Mouse (Mus musculus): ENCODE measurements around the gene Sstr4. TPM values are rescaled to one million over a fixed set of nuclear protein-coding genes. Genes with fewer than 3 reads are reported as not detected.
A peak's percentile ranks its signal among the peaks of the same experiment; 100 is the strongest.

Gene Sstr4
- total RNA-seq, 1 experiment: 0.98 TPM

DNA sequence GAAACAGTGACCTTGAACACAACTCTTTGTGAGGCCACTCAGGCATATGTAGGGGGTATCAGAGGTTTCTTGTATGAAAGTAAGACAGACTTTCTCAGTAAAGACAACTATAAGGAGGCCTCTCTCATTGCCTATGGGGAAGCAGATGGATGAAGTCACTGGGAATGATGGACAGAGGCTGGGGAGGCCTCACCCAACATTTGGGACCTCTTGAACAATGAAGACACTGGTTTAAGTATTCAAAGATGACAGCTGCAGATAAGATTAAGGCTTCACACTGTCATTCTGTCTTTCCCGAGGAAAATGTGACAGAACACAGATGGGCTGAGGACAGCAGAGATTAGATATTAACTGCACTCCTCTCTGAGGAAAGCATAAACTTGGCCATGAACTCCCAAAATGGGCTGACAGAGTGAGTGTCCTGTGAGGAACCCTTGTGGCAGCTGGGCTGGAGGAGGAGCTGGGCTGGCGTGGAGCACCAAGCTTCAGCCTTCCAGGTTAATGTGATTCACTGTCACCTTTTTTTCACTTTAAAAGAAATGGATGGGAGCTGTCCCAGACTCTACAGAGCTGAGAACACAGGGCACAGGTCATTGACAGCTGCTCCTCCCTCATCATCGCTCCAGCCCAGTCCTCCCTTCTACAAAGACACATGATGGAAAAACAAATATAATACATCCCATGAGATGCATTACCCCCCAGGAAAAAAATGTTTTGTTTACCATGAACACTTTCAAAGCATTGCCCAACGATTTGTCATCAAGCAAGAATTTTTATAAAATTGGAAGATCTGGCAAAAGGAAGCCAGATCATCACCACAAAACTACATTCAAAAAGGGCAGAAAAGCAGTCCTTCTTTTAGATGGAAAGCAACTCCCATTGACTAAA is 23.2 kb upstream of the Sstr4 start:
- Histone ChIP-seq H3K9ac (ENCODE audit: insufficient read depth, low read depth, low read length, poor library complexity, severe bottlenecking) (no peak overlapping the region), H3K9me3 (ENCODE audit: control insufficient read depth, insufficient read depth, low read depth, low read length) (no peaks in the 10 kb centered on the region), H3K36me3 (ENCODE audit: control insufficient read depth, insufficient read depth, low read length, poor library complexity, severe bottlenecking) (no peaks in the 10 kb centered on the region), H3K4me3 (ENCODE audit: insufficient read depth in 1 of 2, low read depth in 1 of 2, low read length in 2 of 2, poor library complexity in 1 of 2, severe bottlenecking in 1 of 2) (no peak overlapping the region), H3K27ac (ENCODE audit: insufficient read depth, low read depth, low read length, poor library complexity, severe bottlenecking) (no peak overlapping the region), H3K4me1 (ENCODE audit: control insufficient read depth in 2 of 2, insufficient read depth in 2 of 2, low read length in 2 of 2, poor library complexity in 1 of 2) (no peaks in the 10 kb centered on the region)
- in situ Hi-C loops (cut with MboI; ENCODE audit: low sequenced_read_pairs in 2 of 2, unreplicated experiment in 2 of 2): no loop called here
- no peak for DNase-seq (ENCODE audit: low read depth, low spot score)
- TF ChIP-seq ZC3H11A (IDR thresholded peaks at IDR 0.05; ENCODE audit: borderline replicate concordance, low read depth, low read length) (no peak), ZNF384 (IDR thresholded peaks at IDR 0.05; ENCODE audit: low read depth, low read length) (no peak), MAFK (IDR thresholded peaks at IDR 0.05; ENCODE audit: insufficient read depth, low read depth, low read length) (no peak), CHD2 (IDR thresholded peaks at IDR 0.05; ENCODE audit: low read depth, low read length) (no peak), HCFC1 (IDR thresholded peaks at IDR 0.05; ENCODE audit: borderline replicate concordance, insufficient read depth, low read length) (no peak)

GRCm38 (mm10) chr2:148373602-148374071 is 21.5 kb upstream of the Sstr4 start:
- H3K9me3 ChIP-seq (ENCODE audit: control insufficient read depth, insufficient read depth, low read depth, low read length): no peaks in the 10 kb centered on the region
- no peak overlapping the region for H3K9ac ChIP-seq (ENCODE audit: insufficient read depth, low read depth, low read length, poor library complexity, severe bottlenecking)
- no peak overlapping the region for H3K27ac ChIP-seq (ENCODE audit: insufficient read depth, low read depth, low read length, poor library complexity, severe bottlenecking)
- no peak for DNase-seq (ENCODE audit: low read depth, low spot score)
- no peak overlapping the region for H3K4me3 ChIP-seq (ENCODE audit: insufficient read depth in 1 of 2, low read depth in 1 of 2, low read length in 2 of 2, poor library complexity in 1 of 2, severe bottlenecking in 1 of 2)
- TF ChIP-seq ZNF384 (IDR thresholded peaks at IDR 0.05; ENCODE audit: low read depth, low read length): no peak
- TF ChIP-seq MAFK (IDR thresholded peaks at IDR 0.05; ENCODE audit: insufficient read depth, low read depth, low read length): no peak
- no peak for TF ChIP-seq CHD2 (IDR thresholded peaks at IDR 0.05; ENCODE audit: low read depth, low read length)
- TF ChIP-seq HCFC1 (IDR thresholded peaks at IDR 0.05; ENCODE audit: borderline replicate concordance, insufficient read depth, low read length): no peak
- TF ChIP-seq ZC3H11A (IDR thresholded peaks at IDR 0.05; ENCODE audit: borderline replicate concordance, low read depth, low read length): no peak
- no peaks in the 10 kb centered on the region for H3K36me3 ChIP-seq (ENCODE audit: control insufficient read depth, insufficient read depth, low read length, poor library complexity, severe bottlenecking)
- in situ Hi-C loops (cut with MboI; ENCODE audit: low sequenced_read_pairs in 2 of 2, unreplicated experiment in 2 of 2): no loop called here
- no peaks in the 10 kb centered on the region for H3K4me1 ChIP-seq (ENCODE audit: control insufficient read depth in 2 of 2, insufficient read depth in 2 of 2, low read length in 2 of 2, poor library complexity in 1 of 2)

DNA sequence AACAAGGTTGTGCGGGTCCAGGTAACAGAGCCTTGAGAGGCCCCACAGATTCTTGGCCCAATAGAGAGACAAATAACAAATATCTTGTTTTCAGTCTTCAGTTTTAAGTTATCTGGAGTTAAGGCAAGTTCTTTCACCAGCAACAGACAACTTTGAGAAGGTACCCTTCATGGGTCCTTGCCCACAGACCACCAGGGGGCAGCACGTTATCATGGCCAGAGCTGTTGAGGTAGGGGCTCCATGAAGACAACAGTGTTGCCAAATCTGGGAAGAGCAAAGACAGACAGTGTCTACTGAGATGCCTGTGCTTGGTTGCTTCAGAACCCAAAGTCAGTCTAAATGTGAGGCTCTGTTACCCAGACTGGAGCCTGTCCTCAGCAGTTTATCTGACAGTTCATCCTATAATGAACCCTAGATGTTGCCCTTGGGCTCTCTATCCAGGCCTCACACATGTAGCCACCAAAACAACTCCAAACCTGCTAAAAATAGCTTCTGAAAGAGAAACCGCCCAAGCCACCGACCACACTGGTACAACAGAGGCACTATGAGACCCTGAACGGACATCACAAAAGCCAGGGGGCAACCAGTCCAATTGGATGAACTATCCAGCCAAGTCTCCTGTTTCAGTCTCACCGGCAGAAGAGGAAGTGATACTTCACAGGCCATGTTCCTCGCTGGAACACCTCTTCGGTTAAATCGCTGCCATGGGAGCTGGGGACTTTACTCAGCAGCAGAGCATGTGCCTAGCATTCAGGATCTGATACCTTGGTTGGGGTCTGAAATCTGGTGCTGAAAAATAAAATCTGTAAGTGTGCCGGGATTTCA is 19.6 kb upstream of the Sstr4 start:
- DNase-seq (ENCODE audit: low read depth, low spot score): peak; percentile 63
- in situ Hi-C loops (cut with MboI; ENCODE audit: low sequenced_read_pairs in 2 of 2, unreplicated experiment in 2 of 2): no loop called here

DNA sequence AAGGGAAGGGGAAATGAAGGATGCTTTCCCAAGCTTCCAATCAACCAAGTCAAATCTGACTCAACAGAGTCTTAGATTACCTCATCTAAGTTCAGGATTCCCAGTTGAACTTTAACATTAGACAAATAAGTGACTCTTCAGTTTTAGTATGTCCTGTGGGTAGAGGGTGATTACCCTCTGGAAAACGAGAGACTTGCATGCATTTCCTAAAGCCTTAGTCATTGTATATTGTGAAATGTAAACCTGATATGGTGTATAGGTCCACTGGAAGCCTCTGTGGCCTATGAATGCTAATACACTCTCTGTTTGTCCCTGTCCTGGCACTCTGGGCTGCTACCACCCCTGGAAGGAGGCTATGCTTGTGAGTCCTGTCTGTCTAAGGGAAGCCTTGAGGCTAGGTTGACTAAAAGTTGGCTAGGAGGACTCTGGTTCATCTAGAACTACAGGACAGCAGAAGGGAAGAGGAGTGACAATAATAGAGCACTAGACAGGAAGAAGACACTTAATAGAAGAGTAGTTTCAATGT is 16.3 kb upstream of the Sstr4 start:
- Histone ChIP-seq H3K27ac (ENCODE audit: insufficient read depth, low read depth, low read length, poor library complexity, severe bottlenecking) (no peak overlapping the region), H3K9ac (ENCODE audit: insufficient read depth, low read depth, low read length, poor library complexity, severe bottlenecking) (no peak overlapping the region), H3K4me3 (ENCODE audit: insufficient read depth in 1 of 2, low read depth in 1 of 2, low read length in 2 of 2, poor library complexity in 1 of 2, severe bottlenecking in 1 of 2) (no peak overlapping the region), H3K9me3 (ENCODE audit: control insufficient read depth, insufficient read depth, low read depth, low read length) (no peaks in the 10 kb centered on the region), H3K4me1 (ENCODE audit: control insufficient read depth in 2 of 2, insufficient read depth in 2 of 2, low read length in 2 of 2, poor library complexity in 1 of 2) (no peaks in the 10 kb centered on the region), H3K36me3 (ENCODE audit: control insufficient read depth, insufficient read depth, low read length, poor library complexity, severe bottlenecking) (no peaks in the 10 kb centered on the region)
- in situ Hi-C loops (cut with MboI; ENCODE audit: low sequenced_read_pairs in 2 of 2, unreplicated experiment in 2 of 2): no loop called here
- no peak for TF ChIP-seq ZC3H11A (IDR thresholded peaks at IDR 0.05; ENCODE audit: borderline replicate concordance, low read depth, low read length)
- TF ChIP-seq CHD2 (IDR thresholded peaks at IDR 0.05; ENCODE audit: low read depth, low read length): no peak
- TF ChIP-seq ZNF384 (IDR thresholded peaks at IDR 0.05; ENCODE audit: low read depth, low read length): no peak
- TF ChIP-seq MAFK (IDR thresholded peaks at IDR 0.05; ENCODE audit: insufficient read depth, low read depth, low read length): no peak
- TF ChIP-seq HCFC1 (IDR thresholded peaks at IDR 0.05; ENCODE audit: borderline replicate concordance, insufficient read depth, low read length): no peak
- DNase-seq (ENCODE audit: low read depth, low spot score): no peak

More for the DNA sequence above, 19.6 kb upstream of the Sstr4 start:
- H3K4me3 ChIP-seq (ENCODE audit: insufficient read depth in 1 of 2, low read depth in 1 of 2, low read length in 2 of 2, poor library complexity in 1 of 2, severe bottlenecking in 1 of 2): no peak overlapping the region
- no peaks in the 10 kb centered on the region for H3K4me1 ChIP-seq (ENCODE audit: control insufficient read depth in 2 of 2, insufficient read depth in 2 of 2, low read length in 2 of 2, poor library complexity in 1 of 2)
- no peak overlapping the region for H3K9ac ChIP-seq (ENCODE audit: insufficient read depth, low read depth, low read length, poor library complexity, severe bottlenecking)
- no peak overlapping the region for H3K27ac ChIP-seq (ENCODE audit: insufficient read depth, low read depth, low read length, poor library complexity, severe bottlenecking)
- H3K9me3 ChIP-seq (ENCODE audit: control insufficient read depth, insufficient read depth, low read depth, low read length): no peaks in the 10 kb centered on the region
- H3K36me3 ChIP-seq (ENCODE audit: control insufficient read depth, insufficient read depth, low read length, poor library complexity, severe bottlenecking): no peaks in the 10 kb centered on the region
- peak; percentile 47; the same call in 1 of the 2 replicates for TF ChIP-seq ZC3H11A (IDR thresholded peaks at IDR 0.05; ENCODE audit: borderline replicate concordance, low read depth, low read length)
- TF ChIP-seq MAFK (IDR thresholded peaks at IDR 0.05; ENCODE audit: insufficient read depth, low read depth, low read length): no peak
